Mouse (Mus musculus): Measurements from ENCODE around the gene Rab3gap1. TPM values are rescaled to one million over a fixed set of nuclear protein-coding genes. Genes with fewer than 3 reads are reported as not detected.

Rab3gap1 gene
- 43.3 and 46.5 TPM in 2 replicates for polyA plus RNA-seq (2012; rRNA removed)

- DNase-seq (ENCODE audit: extremely low spot score in 1 of 2, low spot score in 1 of 2), result peak; percentile 71 to 89
Measured at GRCm38 (mm10) chr1:127868300-127869261, at the start of gene Rab3gap1. Gene Rab3gap1, plus strand, starts transcription at chr1:127868773.

GRCm38 (mm10) chr1:127827325-127827724 lies 41.2 kb upstream of the Rab3gap1 start:
- peak in 1 of 2 experiments; percentile 80 for DNase-seq (ENCODE audit: extremely low spot score in 1 of 2, low spot score in 1 of 2)

- no peak for DNase-seq (ENCODE audit: extremely low spot score in 1 of 2, low spot score in 1 of 2)
Measured at GRCm38 (mm10) chr1:127830215-127830921, 38.2 kb upstream of the Rab3gap1 start.

GRCm38 (mm10) chr1:127833714-127834113 lies 34.9 kb upstream of the Rab3gap1 start:
- DNase-seq (ENCODE audit: extremely low spot score in 1 of 2, low spot score in 1 of 2), result no peak

GRCm38 (mm10) chr1:127834202-127834601 lies 34.4 kb upstream of the Rab3gap1 start:
- DNase-seq (ENCODE audit: extremely low spot score in 1 of 2, low spot score in 1 of 2), result no peak

- DNase-seq (ENCODE audit: extremely low spot score in 1 of 2, low spot score in 1 of 2), result no peak
Measured at GRCm38 (mm10) chr1:127836619-127837018, 32.0 kb upstream of the Rab3gap1 start.

- DNase-seq (ENCODE audit: extremely low spot score in 1 of 2, low spot score in 1 of 2), result peak in 1 of 2 experiments; percentile 36
Measured at GRCm38 (mm10) chr1:127838602-127839001, 30.0 kb upstream of the Rab3gap1 start.

- no peak for DNase-seq (ENCODE audit: extremely low spot score in 1 of 2, low spot score in 1 of 2)
Measured at GRCm38 (mm10) chr1:127845472-127845871, 23.1 kb upstream of the Rab3gap1 start.

- DNase-seq (ENCODE audit: extremely low spot score in 1 of 2, low spot score in 1 of 2), result no peak
Measured at GRCm38 (mm10) chr1:127850075-127850610, 18.4 kb upstream of the Rab3gap1 start.

GRCm38 (mm10) chr1:127854486-127855222 lies 13.9 kb upstream of the Rab3gap1 start, which contains the start of gene Map3k19:
Gene Map3k19, minus strand, starts transcription at chr1:127855031.
- peak in 1 of 2 experiments; percentile 66 for DNase-seq (ENCODE audit: extremely low spot score in 1 of 2, low spot score in 1 of 2)

GRCm38 (mm10) chr1:127858945-127859648 lies 9.5 kb upstream of the Rab3gap1 start:
- no peak for DNase-seq (ENCODE audit: extremely low spot score in 1 of 2, low spot score in 1 of 2)

- no peak for DNase-seq (ENCODE audit: extremely low spot score in 1 of 2, low spot score in 1 of 2)
Measured at GRCm38 (mm10) chr1:127859799-127860400, 8.7 kb upstream of the Rab3gap1 start.

- DNase-seq (ENCODE audit: extremely low spot score in 1 of 2, low spot score in 1 of 2), result peak in 1 of 2 experiments; percentile 25
Measured at GRCm38 (mm10) chr1:127860492-127860891, 8.1 kb upstream of the Rab3gap1 start.

GRCm38 (mm10) chr1:127861900-127862299 lies 6.7 kb upstream of the Rab3gap1 start:
- DNase-seq (ENCODE audit: extremely low spot score in 1 of 2, low spot score in 1 of 2), result no peak

- DNase-seq (ENCODE audit: extremely low spot score in 1 of 2, low spot score in 1 of 2), result no peak
Measured at GRCm38 (mm10) chr1:127863806-127864205, 4.8 kb upstream of the Rab3gap1 start.

- no peak for DNase-seq (ENCODE audit: extremely low spot score in 1 of 2, low spot score in 1 of 2)
Measured at GRCm38 (mm10) chr1:127869276-127869675, 703 bp downstream of the Rab3gap1 start.

GRCm38 (mm10) chr1:127899401-127899800 lies 30.8 kb downstream of the Rab3gap1 start:
- DNase-seq (ENCODE audit: extremely low spot score in 1 of 2, low spot score in 1 of 2), result no peak

GRCm38 (mm10) chr1:127904774-127905385 lies 36.3 kb downstream of the Rab3gap1 start:
- DNase-seq (ENCODE audit: extremely low spot score in 1 of 2, low spot score in 1 of 2), result no peak

GRCm38 (mm10) chr1:127913116-127913515 lies 44.5 kb downstream of the Rab3gap1 start:
- no peak for DNase-seq (ENCODE audit: extremely low spot score in 1 of 2, low spot score in 1 of 2)

All from frontal cortex, adult 2 months (tissue).